Mouse (Mus musculus) bone marrow macrophage, adult 2 months (primary cell): ENCODE results near the gene Limd1.

Experiments
- CTCF ChIP-seq: IDR thresholded peaks from 2 replicates; pipeline ENCODE4 v1.5.1; 2012; ENCODE audit warnings: low read depth, mild to moderate bottlenecking, low read length, moderate library complexity
- POLR2A ChIP-seq: IDR thresholded peaks from 2 replicates; pipeline ENCODE4 v1.6.1; 2012; ENCODE audit warnings: mild to moderate bottlenecking, low read depth, low read length, borderline replicate concordance

DNA sequence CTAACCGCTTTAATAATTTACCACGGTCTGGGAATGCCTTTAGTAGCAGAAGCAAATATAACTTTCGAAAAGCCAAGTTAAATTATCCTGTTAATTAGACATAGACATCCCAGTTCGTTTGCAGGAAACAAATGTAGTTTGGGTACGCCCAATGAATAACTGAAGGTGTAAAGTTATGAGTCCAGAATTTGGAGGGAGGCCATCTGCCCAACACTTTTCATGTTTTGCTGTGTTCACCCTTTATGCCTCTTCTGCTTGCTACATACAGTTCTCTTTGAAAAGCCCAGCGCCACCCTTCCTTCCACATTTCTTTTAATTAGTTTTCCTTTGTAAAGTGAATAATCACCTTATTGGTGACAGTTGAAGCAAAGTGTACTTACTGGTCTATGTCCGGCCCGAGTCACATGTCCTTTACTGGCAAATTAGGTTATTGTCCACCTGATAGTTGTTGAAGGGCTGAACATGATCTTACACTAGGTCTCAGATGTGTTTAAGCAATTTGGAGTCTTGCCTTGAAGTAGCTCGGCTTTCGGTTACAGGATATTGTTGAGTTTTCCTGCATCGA is 52.1 kb downstream of the Limd1 start:
- TF ChIP-seq CTCF (no peak), POLR2A (no peak)
